Mouse (Mus musculus) testis, adult 2 months (tissue): ENCODE data around the gene Srcap. TPM values are rescaled to one million over a fixed set of nuclear protein-coding genes. Genes with fewer than 3 reads are reported as not detected.

ENCODE experiments used
- H3K27ac ChIP-seq: fragments of 200-500 bp; 2 replicates; pipeline ENCODE4 v1.5.1; 2012; ENCODE audit warnings: low read depth, low read length; ENCODE audit not compliant: control insufficient read depth, insufficient read depth
- H3K27me3 ChIP-seq: fragments of 200-500 bp; 2 replicates; pipeline ENCODE4 v1.6.1; 2012; ENCODE audit warnings: mild to moderate bottlenecking, low read length, moderate library complexity; ENCODE audit not compliant: control insufficient read depth, insufficient read depth
- H3K36me3 ChIP-seq: fragments of 200-500 bp; 2 replicates; pipeline ENCODE4 v1.6.1; 2012; ENCODE audit warnings: mild to moderate bottlenecking, low read length; ENCODE audit not compliant: control insufficient read depth, insufficient read depth
- H3K4me1 ChIP-seq: fragments of 200-500 bp; 2 replicates; pipeline ENCODE4 v1.6.1; 2012; ENCODE audit warnings: low read length; ENCODE audit not compliant: control insufficient read depth, insufficient read depth
- H3K4me3 ChIP-seq: fragments of 200-500 bp; 2 replicates; pipeline ENCODE4 v1.5.1; 2012; ENCODE audit warnings: low read depth, mild to moderate bottlenecking, low read length, moderate library complexity, mixed read lengths; ENCODE audit not compliant: control insufficient read depth
- CTCF ChIP-seq: fragments of 200-500 bp; IDR thresholded peaks from 2 replicates; pipeline ENCODE4 v1.5.1; 2012; ENCODE audit warnings: low read depth, mild to moderate bottlenecking, inconsistent platforms, low read length, moderate library complexity; ENCODE audit not compliant: control insufficient read depth, insufficient read depth, insufficient replicate concordance
- POLR2A ChIP-seq: fragments of 200-500 bp; IDR thresholded peaks from 2 replicates; pipeline ENCODE4 v1.6.1; 2012; ENCODE audit warnings: low read depth, mild to moderate bottlenecking, inconsistent platforms, low read length, moderate library complexity; ENCODE audit not compliant: control insufficient read depth
- polyA plus RNA-seq: library from polyadenylated mRNA; depleted of rRNA; stranded (reverse); fragments of >200 nt; gene quantifications from 2 replicates; pipeline ENCODE4 v1.2.3, GENCODE M21; 2012

The Srcap gene
- polyA plus RNA-seq, 1 experiment = 20.0 TPM

GRCm38 (mm10) chr7:127472060-127472459 is 39.7 kb upstream of the Srcap start:
- Histone ChIP-seq H3K27ac (peak overlapping the region; percentile 98), H3K36me3 (peaks cover 3% of the 10 kb centered on the region), H3K4me1 (peaks cover 6% of the 10 kb centered on the region), H3K4me3 (peak overlapping the region; percentile 97), H3K27me3 (no peaks in the 10 kb centered on the region)
- TF ChIP-seq POLR2A (no peak), CTCF (no peak)

- Histone ChIP-seq H3K4me1 (peaks cover 6% of the 10 kb centered on the region), H3K27ac (no peak overlapping the region; the same call in 1 of the 2 replicates), H3K36me3 (peaks cover 3% of the 10 kb centered on the region), H3K27me3 (no peaks in the 10 kb centered on the region), H3K4me3 (peak overlapping the region; percentile 62)
- no peak for TF ChIP-seq CTCF
Measured at GRCm38 (mm10) chr7:127473705-127474104, 38.1 kb upstream of the Srcap start.

GRCm38 (mm10) chr7:127474378-127475070 is 37.3 kb upstream of the Srcap start:
- Histone ChIP-seq H3K36me3 (peaks cover 3% of the 10 kb centered on the region), H3K4me1 (peaks cover 6% of the 10 kb centered on the region), H3K4me3 (peak overlapping the region; percentile 69), H3K27ac (peak overlapping the region; percentile 45; the same call in 1 of the 2 replicates), H3K27me3 (no peaks in the 10 kb centered on the region)
- TF ChIP-seq CTCF (no peak), POLR2A (no peak)

DNA sequence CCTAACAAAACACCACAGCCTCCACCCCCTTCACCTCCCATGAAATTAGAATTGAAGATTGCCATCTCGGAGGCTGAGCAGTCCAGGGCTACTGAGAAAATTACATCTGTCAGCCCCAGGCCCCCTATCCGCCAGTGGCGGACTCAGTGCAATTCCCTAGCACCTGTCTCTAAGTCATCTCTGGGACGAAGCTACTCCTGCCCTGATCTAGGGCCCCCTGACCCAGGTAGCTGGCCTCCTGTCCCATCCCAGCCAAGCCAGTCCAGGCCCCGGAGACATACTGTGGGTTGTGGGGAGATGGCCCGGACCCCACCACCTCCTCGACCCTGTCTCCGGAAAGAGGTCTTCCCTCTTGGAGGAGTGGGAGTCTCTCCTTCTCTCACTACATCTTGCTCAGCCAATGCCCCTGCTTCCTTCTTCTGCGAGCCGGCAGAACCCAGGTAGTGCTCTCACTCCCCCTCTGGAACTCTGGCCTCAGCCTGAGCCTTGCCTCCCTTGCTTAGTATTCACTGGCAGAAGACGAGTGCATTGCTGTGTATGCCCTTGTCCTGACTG is 36.5 kb upstream of the Srcap start:
- Histone ChIP-seq H3K27ac (no peak overlapping the region), H3K4me1 (peaks cover 9% of the 10 kb centered on the region), H3K27me3 (no peaks in the 10 kb centered on the region), H3K36me3 (peaks cover 3% of the 10 kb centered on the region), H3K4me3 (peak overlapping the region; percentile 69)
- TF ChIP-seq POLR2A = 0 out of 2 replicates have a peak, but pooled peaks have one; percentile 29
- no peak for TF ChIP-seq CTCF

- H3K36me3 ChIP-seq = peaks cover 3% of the 10 kb centered on the region
- peak overlapping the region; percentile 69 for H3K4me3 ChIP-seq
- peak overlapping the region; percentile 54 for H3K27ac ChIP-seq
- H3K4me1 ChIP-seq = peaks cover 9% of the 10 kb centered on the region
- TF ChIP-seq CTCF = no peak
- no peak for TF ChIP-seq POLR2A
- no peaks in the 10 kb centered on the region for H3K27me3 ChIP-seq
Measured at GRCm38 (mm10) chr7:127476336-127476735, 35.4 kb upstream of the Srcap start.

GRCm38 (mm10) chr7:127476855-127477254 is 34.9 kb upstream of the Srcap start:
- peak overlapping the region; percentile 100 for H3K27ac ChIP-seq
- no peaks in the 10 kb centered on the region for H3K27me3 ChIP-seq
- H3K4me1 ChIP-seq = peaks cover 9% of the 10 kb centered on the region
- no peak for TF ChIP-seq CTCF
- TF ChIP-seq POLR2A = no peak
- H3K4me3 ChIP-seq = peak overlapping the region; percentile 98; the same call in 1 of the 2 replicates
- peaks cover 3% of the 10 kb centered on the region for H3K36me3 ChIP-seq

DNA sequence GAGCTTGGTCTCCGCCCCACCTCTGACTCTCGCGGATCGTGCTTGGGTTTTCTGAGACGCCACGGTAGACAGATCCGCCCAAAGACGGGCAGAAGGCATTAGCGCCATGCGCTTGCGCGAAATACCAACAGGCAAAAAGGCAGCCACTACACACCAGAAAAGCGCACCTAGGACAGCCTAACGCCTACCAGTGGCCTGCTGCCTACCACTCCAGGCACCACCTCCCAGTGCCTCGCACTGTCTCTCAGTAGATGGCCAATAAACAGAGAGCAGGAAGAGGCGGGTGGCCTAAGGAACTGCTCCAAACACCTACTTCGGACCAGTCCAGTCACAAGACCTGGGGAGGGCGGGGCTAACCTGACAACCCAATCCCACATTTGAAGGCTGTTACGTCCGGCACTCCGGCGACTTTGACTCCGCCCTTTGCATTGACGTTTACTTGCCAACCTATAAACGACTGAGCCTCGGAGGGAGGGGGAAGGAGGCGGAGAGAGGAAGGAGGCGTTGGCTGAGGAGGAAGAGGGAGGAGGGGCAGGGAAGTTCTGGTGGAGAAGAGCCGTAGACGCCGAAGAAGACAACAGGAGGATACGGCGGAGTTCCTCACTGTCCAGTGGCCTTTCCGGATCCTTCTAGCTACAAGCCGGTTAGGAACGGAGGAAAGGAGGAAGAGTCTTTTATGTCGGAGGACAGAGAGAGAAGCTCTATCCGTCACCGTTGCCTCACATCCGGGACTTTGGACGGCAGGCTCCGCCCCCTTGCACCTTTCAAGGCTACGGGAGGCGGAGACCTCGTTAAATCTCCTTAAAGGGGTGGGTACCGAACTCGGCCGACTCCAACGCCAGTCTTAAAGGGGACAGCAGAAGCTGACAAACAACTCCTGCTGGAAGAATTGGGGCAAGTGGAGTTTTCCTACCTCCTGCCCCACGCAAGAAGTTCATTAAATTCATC is 33.8 kb upstream of the Srcap start:
- TF ChIP-seq POLR2A (peak; percentile 87), CTCF (peak; percentile 22; the same call in 1 of the 2 replicates)

More for the DNA sequence above, 33.8 kb upstream of the Srcap start:
- Histone ChIP-seq H3K36me3 (peaks cover 4% of the 10 kb centered on the region), H3K27me3 (no peaks in the 10 kb centered on the region), H3K4me1 (peaks cover 5% of the 10 kb centered on the region), H3K4me3 (peak overlapping the region; percentile 98), H3K27ac (peak overlapping the region; percentile 100)
